Mouse (Mus musculus) kidney, embryonic 15.5 days (tissue): ENCODE results near the gene Palm2. TPM values are rescaled to one million over a fixed set of nuclear protein-coding genes. Genes with fewer than 3 reads are reported as not detected.
A peak's percentile ranks its signal among the peaks of the same experiment; 100 is the strongest.

Source experiments
- ATAC-seq: fragments of 200-750 bp; cut with Nextera tagmentation; replicated peaks from 2 replicates; pipeline ENCODE4 v1.8.0; 2017; ENCODE audit warnings: moderate TSS enrichment; ENCODE audit not compliant: low FRiP score
- H3K27ac ChIP-seq: fragments of 300-500 bp; sonication (generic); 2 replicates; pipeline ENCODE4 v1.5.1; 2015; ENCODE audit warnings: mild to moderate bottlenecking, inconsistent platforms
- H3K27me3 ChIP-seq: fragments of 300-500 bp; sonication (generic); 2 replicates; pipeline ENCODE4 v1.6.1; 2015; ENCODE audit warnings: inconsistent platforms
- H3K36me3 ChIP-seq: fragments of 300-500 bp; sonication (generic); 2 replicates; pipeline ENCODE4 v1.6.1; 2015; ENCODE audit warnings: inconsistent platforms
- H3K4me1 ChIP-seq: fragments of 300-500 bp; sonication (generic); 2 replicates; pipeline ENCODE4 v1.6.1; 2015; ENCODE audit warnings: inconsistent platforms
- H3K4me2 ChIP-seq: fragments of 300-500 bp; sonication (generic); 2 replicates; pipeline ENCODE4 v1.6.1; 2015; ENCODE audit warnings: moderate library complexity, mild to moderate bottlenecking, inconsistent platforms
- H3K4me3 ChIP-seq: fragments of 300-500 bp; sonication (generic); replicated peaks from 2 replicates; pipeline ENCODE4 v1.5.1; 2015; ENCODE audit warnings: mild to moderate bottlenecking, inconsistent platforms
- H3K9ac ChIP-seq: fragments of 300-500 bp; sonication (generic); 2 replicates; pipeline ENCODE4 v1.6.1; 2015; ENCODE audit warnings: mild to moderate bottlenecking, inconsistent platforms
- H3K9me3 ChIP-seq: fragments of 300-500 bp; sonication (generic); replicated peaks from 2 replicates; pipeline ENCODE4 v1.6.1; 2016; ENCODE audit warnings: inconsistent platforms
- WGBS: fragments of 180-500 bp; shearing (Covaris S2); methylation state at CpG from one replicate; pipeline ENCODE4 v1.1.7; 2015; ENCODE audit warnings: mixed read lengths; 5-methylcytosine and 5-hydroxymethylcytosine counted together
- polyA plus RNA-seq: library from polyadenylated mRNA; unstranded; fragments of >200 nt; fragmentation: Nextera tagmentation; extraction: Ambion mirVana; gene quantifications from 2 replicates; pipeline ENCODE4 v1.2.1, GENCODE M21; 2015

Gene Palm2
- polyA plus RNA-seq, 1 experiment from 2014 or later = 1.9 TPM

GRCm38 (mm10) chr4:57701576-57701975 lies 267.5 kb downstream of the Palm2 start:
- no peak overlapping the region for H3K4me3 ChIP-seq
- ATAC-seq = no peak
- no peak overlapping the region for H3K9ac ChIP-seq
- H3K9me3 ChIP-seq = no peaks in the 10 kb centered on the region
- H3K4me2 ChIP-seq = no peak overlapping the region
- 77% methylated on average over 5 of the region's 5 CpGs for WGBS
- H3K36me3 ChIP-seq = no peaks in the 10 kb centered on the region
- peaks cover 13% of the 10 kb centered on the region for H3K4me1 ChIP-seq
- H3K27ac ChIP-seq = no peak overlapping the region
- H3K27me3 ChIP-seq = no peaks in the 10 kb centered on the region

- Histone ChIP-seq H3K4me1 (peaks cover 13% of the 10 kb centered on the region), H3K9ac (no peak overlapping the region), H3K27ac (peak overlapping the region; percentile 72), H3K4me3 (no peak overlapping the region), H3K36me3 (no peaks in the 10 kb centered on the region), H3K9me3 (no peaks in the 10 kb centered on the region), H3K27me3 (no peaks in the 10 kb centered on the region), H3K4me2 (no peak overlapping the region)
- WGBS = 51% methylated on average over 11 of the region's 11 CpGs
- 0 out of 2 replicates have a peak, but pooled peaks have one; percentile 49 for ATAC-seq
Measured at GRCm38 (mm10) chr4:57703574-57704470, 269.8 kb downstream of the Palm2 start.

GRCm38 (mm10) chr4:57704575-57704974 lies 270.5 kb downstream of the Palm2 start:
- Histone ChIP-seq H3K9me3 (no peaks in the 10 kb centered on the region), H3K4me2 (no peak overlapping the region), H3K4me3 (no peak overlapping the region), H3K36me3 (no peaks in the 10 kb centered on the region), H3K27ac (peak overlapping the region; percentile 72), H3K27me3 (no peaks in the 10 kb centered on the region), H3K4me1 (peaks cover 13% of the 10 kb centered on the region), H3K9ac (no peak overlapping the region)
- WGBS = 93% methylated on average over 7 of the region's 7 CpGs
- ATAC-seq = no peak

GRCm38 (mm10) chr4:57715849-57716248 lies 281.8 kb downstream of the Palm2 start:
- Histone ChIP-seq H3K27ac (no peak overlapping the region), H3K36me3 (no peaks in the 10 kb centered on the region), H3K9me3 (no peaks in the 10 kb centered on the region), H3K4me2 (no peak overlapping the region), H3K4me3 (no peak overlapping the region), H3K4me1 (peaks cover 4% of the 10 kb centered on the region; the same call in 1 of the 2 replicates), H3K9ac (no peak overlapping the region), H3K27me3 (no peaks in the 10 kb centered on the region)
- ATAC-seq = no peak

- H3K9ac ChIP-seq = no peak overlapping the region
- no peak overlapping the region for H3K27ac ChIP-seq
- no peak overlapping the region for H3K4me3 ChIP-seq
- WGBS = 50% methylated on average over 4 of the region's 4 CpGs
- no peaks in the 10 kb centered on the region for H3K36me3 ChIP-seq
- no peak for ATAC-seq
- peaks cover 6% of the 10 kb centered on the region; the same call in 1 of the 2 replicates for H3K4me1 ChIP-seq
- no peaks in the 10 kb centered on the region for H3K9me3 ChIP-seq
- no peaks in the 10 kb centered on the region for H3K27me3 ChIP-seq
- H3K4me2 ChIP-seq = no peak overlapping the region
Measured at GRCm38 (mm10) chr4:57716735-57717134, 282.7 kb downstream of the Palm2 start.

- 82% methylated on average over 9 of the region's 9 CpGs for WGBS
Measured at GRCm38 (mm10) chr4:57717354-57717753, 283.3 kb downstream of the Palm2 start, which contains the start of gene Akap2. Akap2 (plus strand) TSS chr4:57717657.

GRCm38 (mm10) chr4:57719370-57719769 lies 285.3 kb downstream of the Palm2 start:
- no peak for ATAC-seq
- H3K9ac ChIP-seq = no peak overlapping the region
- H3K4me3 ChIP-seq = no peak overlapping the region
- H3K27ac ChIP-seq = no peak overlapping the region
- H3K9me3 ChIP-seq = no peaks in the 10 kb centered on the region
- 83% methylated on average over 1 of the region's 1 CpGs for WGBS
- H3K36me3 ChIP-seq = no peaks in the 10 kb centered on the region
- H3K4me2 ChIP-seq = no peak overlapping the region
- H3K27me3 ChIP-seq = no peaks in the 10 kb centered on the region
- peaks cover 6% of the 10 kb centered on the region; the same call in 1 of the 2 replicates for H3K4me1 ChIP-seq

More at GRCm38 (mm10) chr4:57717354-57717753, 283.3 kb downstream of the Palm2 start, which contains the start of gene Akap2:
- H3K4me2 ChIP-seq = no peak within 1 kb of the TSS
- no peaks in the 10 kb centered on the region for H3K36me3 ChIP-seq
- no peaks in the 10 kb centered on the region for H3K27me3 ChIP-seq
- ATAC-seq = no peak
- H3K9me3 ChIP-seq = no peaks in the 10 kb centered on the region
- no peak within 1 kb of the TSS for H3K27ac ChIP-seq
- H3K4me1 ChIP-seq = peaks cover 6% of the 10 kb centered on the region; the same call in 1 of the 2 replicates
- H3K9ac ChIP-seq = no peak within 1 kb of the TSS
- no peak within 1 kb of the TSS for H3K4me3 ChIP-seq

GRCm38 (mm10) chr4:57720869-57721361 lies 286.9 kb downstream of the Palm2 start:
- no peak overlapping the region for H3K4me3 ChIP-seq
- 42% methylated on average over 7 of the region's 7 CpGs for WGBS
- peaks cover 6% of the 10 kb centered on the region; the same call in 1 of the 2 replicates for H3K4me1 ChIP-seq
- H3K9ac ChIP-seq = no peak overlapping the region
- no peaks in the 10 kb centered on the region for H3K36me3 ChIP-seq
- H3K4me2 ChIP-seq = no peak overlapping the region
- H3K27ac ChIP-seq = no peak overlapping the region
- no peaks in the 10 kb centered on the region for H3K9me3 ChIP-seq
- no peaks in the 10 kb centered on the region for H3K27me3 ChIP-seq
- ATAC-seq = no peak

- Histone ChIP-seq H3K27ac (no peak overlapping the region), H3K4me3 (no peak overlapping the region), H3K4me2 (no peak overlapping the region), H3K27me3 (no peaks in the 10 kb centered on the region), H3K9ac (no peak overlapping the region), H3K9me3 (no peaks in the 10 kb centered on the region), H3K36me3 (no peaks in the 10 kb centered on the region), H3K4me1 (peaks cover 6% of the 10 kb centered on the region; the same call in 1 of the 2 replicates)
- no peak for ATAC-seq
- 79% methylated on average over 4 of the region's 4 CpGs for WGBS
Measured at GRCm38 (mm10) chr4:57722296-57722695, 288.2 kb downstream of the Palm2 start.

GRCm38 (mm10) chr4:57723659-57724058 lies 289.6 kb downstream of the Palm2 start:
- H3K4me3 ChIP-seq = no peak overlapping the region
- ATAC-seq = no peak
- H3K9me3 ChIP-seq = no peaks in the 10 kb centered on the region
- WGBS = 48% methylated on average over 2 of the region's 2 CpGs
- no peak overlapping the region for H3K4me2 ChIP-seq
- peaks cover 6% of the 10 kb centered on the region; the same call in 1 of the 2 replicates for H3K4me1 ChIP-seq
- no peaks in the 10 kb centered on the region for H3K36me3 ChIP-seq
- H3K27ac ChIP-seq = no peak overlapping the region
- H3K9ac ChIP-seq = no peak overlapping the region
- H3K27me3 ChIP-seq = no peaks in the 10 kb centered on the region

GRCm38 (mm10) chr4:57725569-57725968 lies 291.5 kb downstream of the Palm2 start:
- no peak for ATAC-seq
- Histone ChIP-seq H3K4me1 (peaks cover 5% of the 10 kb centered on the region; the same call in 1 of the 2 replicates), H3K36me3 (no peaks in the 10 kb centered on the region), H3K27me3 (no peaks in the 10 kb centered on the region), H3K9ac (no peak overlapping the region), H3K4me2 (no peak overlapping the region), H3K4me3 (no peak overlapping the region), H3K9me3 (no peaks in the 10 kb centered on the region), H3K27ac (no peak overlapping the region)
- 58% methylated on average over 1 of the region's 1 CpGs for WGBS

GRCm38 (mm10) chr4:57728611-57729183 lies 294.6 kb downstream of the Palm2 start:
- ATAC-seq = no peak
- 85% methylated on average over 4 of the region's 4 CpGs for WGBS
- no peak overlapping the region for H3K27ac ChIP-seq
- no peaks in the 10 kb centered on the region for H3K4me1 ChIP-seq
- H3K9me3 ChIP-seq = no peaks in the 10 kb centered on the region
- no peak overlapping the region for H3K4me3 ChIP-seq
- no peak overlapping the region for H3K4me2 ChIP-seq
- H3K36me3 ChIP-seq = no peaks in the 10 kb centered on the region
- H3K27me3 ChIP-seq = no peaks in the 10 kb centered on the region
- no peak overlapping the region for H3K9ac ChIP-seq
